Mouse (Mus musculus) small intestine, adult 2 months (tissue): ENCODE results near the gene Selenom.

Experiments used
- CTCF ChIP-seq: fragments of 200-500 bp; IDR thresholded peaks from 2 replicates; pipeline ENCODE4 v1.5.1; 2012; ENCODE audit warnings: low read depth, mild to moderate bottlenecking, control low read depth, inconsistent platforms, low read length, moderate library complexity, mixed read lengths; ENCODE audit not compliant: insufficient replicate concordance, insufficient read length; ENCODE audit errors: extremely low read depth
- POLR2A ChIP-seq: fragments of 200-500 bp; IDR thresholded peaks from 2 replicates; pipeline ENCODE4 v1.6.1; 2012; ENCODE audit warnings: low read depth, mild to moderate bottlenecking, control low read depth, inconsistent platforms, low read length, moderate library complexity

DNA sequence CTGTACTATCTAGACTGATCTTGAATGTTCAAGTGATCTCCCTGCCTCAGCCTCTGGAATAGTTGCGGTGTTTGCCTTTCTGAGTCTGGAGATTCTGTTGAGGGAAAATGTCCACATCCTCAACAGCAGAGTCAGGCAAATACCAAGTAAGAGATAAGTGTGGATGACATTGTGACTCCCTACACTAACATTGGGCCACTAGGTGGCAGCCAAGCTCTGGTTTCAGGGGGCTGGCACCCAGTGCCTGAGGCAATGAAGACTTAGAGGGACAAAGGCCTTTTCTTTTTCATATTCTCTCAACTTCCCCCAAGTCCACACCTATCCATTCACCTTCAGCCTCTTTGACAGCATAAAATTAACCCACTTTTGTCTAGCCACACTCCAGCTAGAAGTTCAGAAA lies 42.0 kb upstream of the Selenom start:
- no peak for TF ChIP-seq POLR2A
- TF ChIP-seq CTCF, result peak; percentile 91; the same call in 1 of the 2 replicates
